8 mouse cellular contexts compared by ENCODE assay signal in the genomic region with DNA sequence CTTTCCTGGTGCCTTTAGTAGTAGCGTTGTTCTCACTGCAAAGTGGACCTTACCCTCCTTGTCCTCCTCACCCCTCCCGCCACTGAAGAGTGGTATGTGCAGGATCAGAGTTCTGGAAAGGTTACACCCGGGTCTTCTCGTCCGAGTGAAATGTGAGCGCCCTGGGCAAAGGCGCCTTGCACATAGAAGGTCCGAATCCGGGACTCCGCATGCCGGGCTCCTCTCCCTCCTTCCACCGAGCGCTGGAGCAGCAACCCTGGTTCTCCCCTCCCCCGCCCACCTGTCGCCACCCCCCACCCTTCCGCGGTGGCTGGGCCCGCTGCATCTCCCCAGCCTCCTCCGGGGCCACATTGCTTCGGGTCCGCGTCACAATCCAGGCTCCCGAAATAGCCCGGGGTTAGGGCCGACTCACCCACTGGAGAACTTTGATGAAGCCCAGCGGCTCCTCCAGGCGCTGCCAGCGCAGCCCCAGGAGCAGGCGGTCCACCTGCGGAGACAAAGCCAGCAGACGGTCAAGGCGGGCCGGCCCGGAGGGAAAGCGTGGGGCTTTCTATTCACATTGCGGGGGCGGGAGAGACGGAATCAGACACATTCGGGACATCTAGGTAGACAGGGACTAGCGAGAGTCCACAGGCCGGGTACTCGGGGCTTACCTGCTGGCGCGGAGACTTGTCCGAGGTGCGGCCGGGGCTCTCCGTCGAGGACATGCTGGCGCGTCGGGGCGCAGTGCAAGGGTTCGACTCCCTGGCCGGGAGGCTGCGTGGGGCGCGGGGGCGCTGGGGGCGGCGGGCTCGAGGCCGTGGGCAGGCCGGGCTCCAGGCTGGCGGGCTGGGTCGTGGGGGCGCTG. TPM values are rescaled to one million over a fixed set of nuclear protein-coding genes. Genes with fewer than 3 reads are reported as not detected.
A peak's percentile ranks its signal among the peaks of the same experiment; 100 is the strongest.
DNase-seq lines count a peak whose midpoint lies in the region; ATAC-seq lines count a peak whose summit lies in the region.

No protein-coding gene starts in this region.

- peak overlapping the region; percentile 32; the same call in 1 of the 2 replicates for H3K9ac ChIP-seq in midbrain, embryonic 16.5 days (ENCODE audit: low read depth, low read length)

- H3K27me3 ChIP-seq in midbrain, embryonic 16.5 days (ENCODE audit: control insufficient read depth, insufficient read depth, low read depth, low read length): peaks cover 33% of the 10 kb centered on the region

- 4% methylated on average over 58 of the region's 67 CpGs for WGBS in midbrain, embryonic 16.5 days

- peak; percentile 15 for DNase-seq in CD4-positive, CD25-positive, alpha-beta regulatory T cell, adult 2 months (ENCODE audit: low read depth, low spot score)
- peak; percentile 28 for DNase-seq in urinary bladder, adult 2 months (ENCODE audit: low spot score)
- DNase-seq in urinary bladder, postnatal 25 days (ENCODE audit: low spot score): no peak
- DNase-seq in kidney, adult 9 months: peak; percentile 90
- DNase-seq in right cerebral cortex, postnatal 36 days (ENCODE audit: low spot score in 2 of 2): no peak
- no peak for DNase-seq in spleen, postnatal 4 days (ENCODE audit: low spot score in 2 of 2)

- H3K4me2 ChIP-seq in midbrain, embryonic 16.5 days (ENCODE audit: low read length): peak overlapping the region; percentile 68

- no peaks in the 10 kb centered on the region for H3K9me3 ChIP-seq in midbrain, embryonic 16.5 days (replicated peaks; ENCODE audit: control insufficient read depth, low read length, poor library complexity, severe bottlenecking)

- H3K4me1 ChIP-seq in midbrain, embryonic 16.5 days (ENCODE audit: control insufficient read depth, insufficient read depth, low read length): peaks cover 10% of the 10 kb centered on the region

- peak overlapping the region; percentile 41 for H3K4me3 ChIP-seq in midbrain, embryonic 16.5 days (ENCODE audit: low read depth, low read length)

- H3K36me3 ChIP-seq in midbrain, embryonic 16.5 days (ENCODE audit: control insufficient read depth, insufficient read depth, low read length): no peaks in the 10 kb centered on the region

- no peak for ATAC-seq in CD4-positive, CD25-positive, alpha-beta regulatory T cell, adult 4 months
- 0 out of 2 replicates have a peak, but pooled peaks have one; percentile 21 for ATAC-seq in midbrain, embryonic 16.5 days

- H3K27ac ChIP-seq in midbrain, embryonic 16.5 days (ENCODE audit: low read length): no peak overlapping the region

RNA-seq across cellular contexts. Expression of a gene that starts 0.5 kb away (rescaled TPM):
- under 1 TPM in 1 of 2 experiments, not detected in 1; 0.08 TPM for polyA plus RNA-seq in CD4-positive, CD25-positive, alpha-beta regulatory T cell, adult 4 months (2017; shearing (Covaris generic))
- polyA plus RNA-seq in urinary bladder, adult 2 months (2012; rRNA removed): 0.56 and 0.96 TPM in 2 replicates
- polyA plus RNA-seq in midbrain, embryonic 16.5 days (2015; fragmentation: Nextera tagmentation; extraction: Ambion mirVana): 0.30 and 0.67 TPM in 2 replicates

RNA-seq across cellular contexts. Expression of a gene that starts 15.2 kb away (rescaled TPM):
- polyA plus RNA-seq in CD4-positive, CD25-positive, alpha-beta regulatory T cell, adult 4 months (2017; shearing (Covaris generic)): 1 to 10 TPM; 4.9 to 8.5 TPM
- polyA plus RNA-seq in urinary bladder, adult 2 months (2012; rRNA removed): 7.1 and 8.5 TPM in 2 replicates
- 23.0 and 23.8 TPM in 2 replicates for polyA plus RNA-seq in midbrain, embryonic 16.5 days (2015; fragmentation: Nextera tagmentation; extraction: Ambion mirVana)

RNA-seq across cellular contexts. Expression of a gene that starts 24.9 kb away (rescaled TPM):
- 1 to 10 TPM; 7.7 to 8.8 TPM for polyA plus RNA-seq in CD4-positive, CD25-positive, alpha-beta regulatory T cell, adult 4 months (2017; shearing (Covaris generic))
- 8.3 and 8.6 TPM in 2 replicates for polyA plus RNA-seq in urinary bladder, adult 2 months (2012; rRNA removed)
- polyA plus RNA-seq in midbrain, embryonic 16.5 days (2015; fragmentation: Nextera tagmentation; extraction: Ambion mirVana): 4.6 and 4.8 TPM in 2 replicates

RNA-seq across cellular contexts. Expression of a gene that starts 30.8 kb away (rescaled TPM):
- polyA plus RNA-seq in CD4-positive, CD25-positive, alpha-beta regulatory T cell, adult 4 months (2017; shearing (Covaris generic)): 100 to 1,000 TPM; 180 to 185 TPM
- polyA plus RNA-seq in urinary bladder, adult 2 months (2012; rRNA removed): 108 and 130 TPM in 2 replicates
- 220 and 238 TPM in 2 replicates for polyA plus RNA-seq in midbrain, embryonic 16.5 days (2015; fragmentation: Nextera tagmentation; extraction: Ambion mirVana)

RNA-seq across cellular contexts. Expression of a gene that starts 39.8 kb away (rescaled TPM):
- under 1 TPM; 0.32 to 0.54 TPM for polyA plus RNA-seq in CD4-positive, CD25-positive, alpha-beta regulatory T cell, adult 4 months (2017; shearing (Covaris generic))
- 9.4 and 13.1 TPM in 2 replicates for polyA plus RNA-seq in urinary bladder, adult 2 months (2012; rRNA removed)
- 11.8 and 12.6 TPM in 2 replicates for polyA plus RNA-seq in midbrain, embryonic 16.5 days (2015; fragmentation: Nextera tagmentation; extraction: Ambion mirVana)

Comparison
In these comparisons a context has a peak if more than half of its experiments do, and no peak if none do; other contexts are left out.
1. DNase-seq: peak in CD4-positive, CD25-positive, alpha-beta regulatory T cell, adult 2 months (single experiment), urinary bladder, adult 2 months (single experiment) and kidney, adult 9 months (single experiment); none in urinary bladder, postnatal 25 days (single experiment), right cerebral cortex, postnatal 36 days (0 of 2) and spleen, postnatal 4 days (0 of 2).